Mouse (Mus musculus) natural killer cell, adult 2 months (primary cell): ENCODE data around the gene Racgap1.
A peak's percentile ranks its signal among the peaks of the same experiment; 100 is the strongest.

Experiments
- DNase-seq, 2 experiments: peaks; one replicate each; pipeline ENCODE4 v3.0.0; 2022; ENCODE audit warnings: low spot score in 2 of 2

Racgap1 gene

GRCm38 (mm10) chr15:99619821-99620220, 31.6 kb downstream of the Racgap1 start:
- DNase-seq, result no peak

- DNase-seq, result no peak
Measured at GRCm38 (mm10) chr15:99618595-99618994, 32.9 kb downstream of the Racgap1 start.

- no peak for DNase-seq
Measured at GRCm38 (mm10) chr15:99615246-99615645, 36.2 kb downstream of the Racgap1 start.

GRCm38 (mm10) chr15:99614753-99615152, 36.7 kb downstream of the Racgap1 start:
- DNase-seq, result no peak

GRCm38 (mm10) chr15:99614273-99614672, 37.2 kb downstream of the Racgap1 start:
- DNase-seq, result no peak

- no peak for DNase-seq
Measured at GRCm38 (mm10) chr15:99611563-99611962, 39.9 kb downstream of the Racgap1 start.

GRCm38 (mm10) chr15:99608382-99609125, 42.9 kb downstream of the Racgap1 start:
- no peak for DNase-seq

GRCm38 (mm10) chr15:99607388-99608113, 43.9 kb downstream of the Racgap1 start:
- no peak for DNase-seq

GRCm38 (mm10) chr15:99606515-99606914, 44.9 kb downstream of the Racgap1 start:
- no peak for DNase-seq

- no peak for DNase-seq
Measured at GRCm38 (mm10) chr15:99605595-99605994, 45.9 kb downstream of the Racgap1 start.

GRCm38 (mm10) chr15:99603216-99603615, 48.2 kb downstream of the Racgap1 start:
- no peak for DNase-seq

GRCm38 (mm10) chr15:99602206-99602820, 49.1 kb downstream of the Racgap1 start:
- no peak for DNase-seq

- DNase-seq, result no peak
Measured at GRCm38 (mm10) chr15:99601823-99602120, 49.7 kb downstream of the Racgap1 start.

- no peak for DNase-seq
Measured at GRCm38 (mm10) chr15:99600986-99601822, 50.3 kb downstream of the Racgap1 start, which contains the start of gene Aqp6. Gene Aqp6, plus strand, starts transcription at chr15:99601400.

- no peak for DNase-seq
Measured at GRCm38 (mm10) chr15:99599245-99600070, 52.0 kb downstream of the Racgap1 start.

GRCm38 (mm10) chr15:99597596-99597995, 53.9 kb downstream of the Racgap1 start:
- no peak for DNase-seq

- DNase-seq, result no peak
Measured at GRCm38 (mm10) chr15:99596841-99597240, 54.6 kb downstream of the Racgap1 start.

GRCm38 (mm10) chr15:99596056-99596687, 55.3 kb downstream of the Racgap1 start:
- DNase-seq, result peak; percentile 70 to 73

GRCm38 (mm10) chr15:99594951-99595350, 56.5 kb downstream of the Racgap1 start:
- no peak for DNase-seq

GRCm38 (mm10) chr15:99592877-99593276, 58.6 kb downstream of the Racgap1 start:
- DNase-seq, result no peak

- DNase-seq, result no peak
Measured at GRCm38 (mm10) chr15:99592177-99592576, 59.3 kb downstream of the Racgap1 start.
